Mouse (Mus musculus): Measurements from ENCODE around the gene Glmn.

DNA sequence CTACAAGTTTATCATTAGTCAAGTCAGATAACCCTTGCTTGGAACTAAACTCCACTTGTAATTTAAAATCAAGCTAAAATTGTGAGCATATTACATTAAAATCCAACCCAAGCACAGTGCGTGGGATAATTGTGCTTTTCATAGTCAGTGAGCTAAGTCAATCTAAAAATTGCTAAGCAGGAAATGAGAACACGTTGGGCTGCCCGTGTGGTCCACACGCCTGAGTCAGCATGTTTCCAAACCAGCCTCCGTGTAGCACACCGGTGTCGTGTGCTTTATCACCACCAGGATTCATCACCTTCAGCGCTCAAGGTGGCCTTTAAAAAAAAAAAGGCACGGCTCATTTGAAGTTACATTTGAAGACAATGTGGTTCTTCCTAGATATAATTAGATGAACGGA, 73.4 kb downstream of the Glmn start:
- TF ChIP-seq CTCF (IDR thresholded peaks at IDR 0.05; ENCODE audit: borderline replicate concordance, extremely low read depth, insufficient read depth, insufficient read length), result no peak
- TF ChIP-seq POLR2A (IDR thresholded peaks at IDR 0.05; ENCODE audit: borderline replicate concordance, extremely low read depth, insufficient read depth, insufficient read length, poor library complexity, severe bottlenecking), result no peak
